Mouse (Mus musculus): Measurements from ENCODE around the gene Dnaja3. TPM values are rescaled to one million over a fixed set of nuclear protein-coding genes. Genes with fewer than 3 reads are reported as not detected.

The Dnaja3 gene
- polyA plus RNA-seq, 1 experiment from 2014 or later = 92.5 TPM

- H3K4me3 ChIP-seq (ENCODE audit: low read length) = peak overlapping the region; percentile 15; the same call in 1 of the 2 replicates
- no peaks in the 10 kb centered on the region for H3K9me3 ChIP-seq (ENCODE audit: control insufficient read depth, low read length)
- no peaks in the 10 kb centered on the region for H3K27me3 ChIP-seq (replicated peaks; ENCODE audit: control insufficient read depth, insufficient read depth, low read length)
- 51% methylated on average over 6 of the region's 7 CpGs for WGBS
- ATAC-seq = no peak
- peak overlapping the region; percentile 71 for H3K4me2 ChIP-seq (ENCODE audit: low read depth, low read length)
- H3K4me1 ChIP-seq (ENCODE audit: control insufficient read depth, insufficient read depth, low read length) = peaks cover 76% of the 10 kb centered on the region
- H3K27ac ChIP-seq (ENCODE audit: low read length) = peak overlapping the region; percentile 11; the same call in 1 of the 2 replicates
- peak overlapping the region; percentile 90; the same call in 1 of the 2 replicates for H3K9ac ChIP-seq (ENCODE audit: low read depth, low read length)
- no peaks in the 10 kb centered on the region for H3K36me3 ChIP-seq (ENCODE audit: control insufficient read depth, insufficient read depth, low read length)
These were observed 42.5 kb upstream of the Dnaja3 start for GRCm38 (mm10) chr16:4597296-4597695.

GRCm38 (mm10) chr16:4598041-4598440 lies 41.7 kb upstream of the Dnaja3 start:
- ATAC-seq = no peak
- Histone ChIP-seq H3K4me2 (ENCODE audit: low read depth, low read length) (no peak overlapping the region; the same call in 1 of the 2 replicates), H3K27ac (ENCODE audit: low read length) (no peak overlapping the region), H3K27me3 (replicated peaks; ENCODE audit: control insufficient read depth, insufficient read depth, low read length) (no peaks in the 10 kb centered on the region), H3K4me3 (ENCODE audit: low read length) (no peak overlapping the region), H3K9me3 (ENCODE audit: control insufficient read depth, low read length) (no peaks in the 10 kb centered on the region), H3K4me1 (ENCODE audit: control insufficient read depth, insufficient read depth, low read length) (peaks cover 80% of the 10 kb centered on the region), H3K9ac (ENCODE audit: low read depth, low read length) (0 out of 2 replicates have a peak overlapping the region, but pooled peaks have one; percentile 8), H3K36me3 (ENCODE audit: control insufficient read depth, insufficient read depth, low read length) (no peaks in the 10 kb centered on the region)
- WGBS = 63% methylated on average over 5 of the region's 5 CpGs

- Histone ChIP-seq H3K9me3 (ENCODE audit: control insufficient read depth, low read length) (no peaks in the 10 kb centered on the region), H3K9ac (ENCODE audit: low read depth, low read length) (peak overlapping the region; percentile 45; the same call in 1 of the 2 replicates), H3K4me1 (ENCODE audit: control insufficient read depth, insufficient read depth, low read length) (peaks cover 86% of the 10 kb centered on the region), H3K27me3 (replicated peaks; ENCODE audit: control insufficient read depth, insufficient read depth, low read length) (no peaks in the 10 kb centered on the region), H3K36me3 (ENCODE audit: control insufficient read depth, insufficient read depth, low read length) (no peaks in the 10 kb centered on the region), H3K4me2 (ENCODE audit: low read depth, low read length) (peak overlapping the region; percentile 22), H3K4me3 (ENCODE audit: low read length) (no peak overlapping the region), H3K27ac (ENCODE audit: low read length) (no peak overlapping the region)
- no peak for ATAC-seq
- 32% methylated on average over 6 of the region's 6 CpGs for WGBS
These were observed 40.8 kb upstream of the Dnaja3 start for GRCm38 (mm10) chr16:4598891-4599543.

DNA sequence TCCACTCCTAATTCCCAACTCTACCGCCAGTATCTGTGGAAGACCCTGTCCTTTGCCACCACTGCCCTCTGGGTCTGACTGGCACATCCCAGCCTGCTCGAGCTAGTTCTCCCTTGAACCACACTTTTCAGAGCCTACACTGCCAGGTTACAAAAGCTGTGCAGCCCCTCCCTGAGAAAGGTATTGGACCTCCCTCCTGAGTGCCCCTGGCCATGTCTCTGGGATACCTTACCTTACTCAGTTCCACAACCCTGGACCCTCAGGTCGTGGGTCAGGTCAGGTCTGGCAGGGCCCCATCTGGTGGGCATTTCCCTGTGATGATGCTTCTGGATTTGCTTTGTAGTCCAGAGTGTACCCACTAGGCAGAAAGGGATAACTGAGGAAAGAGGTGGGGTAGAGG lies 40.2 kb upstream of the Dnaja3 start:
- Histone ChIP-seq H3K36me3 (ENCODE audit: control insufficient read depth, insufficient read depth, low read length) (no peaks in the 10 kb centered on the region), H3K9ac (ENCODE audit: low read depth, low read length) (no peak overlapping the region; the same call in 1 of the 2 replicates), H3K9me3 (ENCODE audit: control insufficient read depth, low read length) (no peaks in the 10 kb centered on the region), H3K4me2 (ENCODE audit: low read depth, low read length) (no peak overlapping the region), H3K27ac (ENCODE audit: low read length) (no peak overlapping the region), H3K4me1 (ENCODE audit: control insufficient read depth, insufficient read depth, low read length) (peaks cover 92% of the 10 kb centered on the region), H3K27me3 (replicated peaks; ENCODE audit: control insufficient read depth, insufficient read depth, low read length) (no peaks in the 10 kb centered on the region), H3K4me3 (ENCODE audit: low read length) (no peak overlapping the region)
- WGBS = 77% methylated on average over 3 of the region's 3 CpGs
- ATAC-seq = no peak

DNA sequence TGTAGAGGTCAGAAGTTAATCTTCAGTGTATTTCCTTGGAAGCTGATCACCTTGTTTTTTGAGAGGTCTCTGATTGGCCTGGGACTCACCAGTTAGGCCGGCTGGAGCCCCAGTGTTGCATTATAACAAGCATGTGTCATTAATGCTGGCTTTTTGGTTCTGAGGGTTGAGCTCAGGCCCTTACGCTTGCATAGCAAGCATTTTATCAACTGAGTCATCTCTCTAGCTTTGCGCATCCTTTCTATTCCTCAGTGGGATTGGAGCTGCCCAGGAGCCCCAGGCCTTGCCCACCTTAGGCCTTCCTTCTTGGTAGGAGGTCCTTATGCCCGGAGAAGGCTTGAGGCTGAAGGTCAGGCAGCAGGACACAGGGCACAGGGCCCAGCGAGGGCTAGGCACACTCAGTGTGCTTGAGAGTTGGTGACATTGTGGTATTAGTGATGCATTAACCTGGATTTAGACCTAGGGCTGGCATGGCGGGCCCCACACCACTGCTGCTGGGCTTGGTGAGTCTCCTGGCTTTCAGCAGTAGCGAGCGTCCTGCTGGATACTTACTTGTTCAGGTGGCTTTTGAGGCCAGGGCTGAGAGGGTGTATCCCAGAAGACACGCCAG lies 39.0 kb upstream of the Dnaja3 start:
- WGBS = 71% methylated on average over 9 of the region's 9 CpGs
- peak overlapping the region; percentile 9; the same call in 1 of the 2 replicates for H3K27ac ChIP-seq (ENCODE audit: low read length)
- no peaks in the 10 kb centered on the region for H3K27me3 ChIP-seq (replicated peaks; ENCODE audit: control insufficient read depth, insufficient read depth, low read length)
- ATAC-seq = no peak
- no peaks in the 10 kb centered on the region for H3K36me3 ChIP-seq (ENCODE audit: control insufficient read depth, insufficient read depth, low read length)
- H3K4me3 ChIP-seq (ENCODE audit: low read length) = no peak overlapping the region
- no peaks in the 10 kb centered on the region for H3K9me3 ChIP-seq (ENCODE audit: control insufficient read depth, low read length)
- H3K9ac ChIP-seq (ENCODE audit: low read depth, low read length) = 0 out of 2 replicates have a peak overlapping the region, but pooled peaks have one; percentile 9
- H3K4me2 ChIP-seq (ENCODE audit: low read depth, low read length) = no peak overlapping the region
- peaks cover 99% of the 10 kb centered on the region for H3K4me1 ChIP-seq (ENCODE audit: control insufficient read depth, insufficient read depth, low read length)

GRCm38 (mm10) chr16:4602189-4602588 lies 37.6 kb upstream of the Dnaja3 start:
- Histone ChIP-seq H3K27me3 (replicated peaks; ENCODE audit: control insufficient read depth, insufficient read depth, low read length) (no peaks in the 10 kb centered on the region), H3K27ac (ENCODE audit: low read length) (peak overlapping the region; percentile 84), H3K4me3 (ENCODE audit: low read length) (no peak overlapping the region), H3K4me2 (ENCODE audit: low read depth, low read length) (peak overlapping the region; percentile 27; the same call in 1 of the 2 replicates), H3K36me3 (ENCODE audit: control insufficient read depth, insufficient read depth, low read length) (no peaks in the 10 kb centered on the region), H3K4me1 (ENCODE audit: control insufficient read depth, insufficient read depth, low read length) (peaks cover 99% of the 10 kb centered on the region), H3K9ac (ENCODE audit: low read depth, low read length) (peak overlapping the region; percentile 48; the same call in 1 of the 2 replicates), H3K9me3 (ENCODE audit: control insufficient read depth, low read length) (no peaks in the 10 kb centered on the region)
- 16% methylated on average over 3 of the region's 3 CpGs for WGBS
- peak; percentile 69 for ATAC-seq

DNA sequence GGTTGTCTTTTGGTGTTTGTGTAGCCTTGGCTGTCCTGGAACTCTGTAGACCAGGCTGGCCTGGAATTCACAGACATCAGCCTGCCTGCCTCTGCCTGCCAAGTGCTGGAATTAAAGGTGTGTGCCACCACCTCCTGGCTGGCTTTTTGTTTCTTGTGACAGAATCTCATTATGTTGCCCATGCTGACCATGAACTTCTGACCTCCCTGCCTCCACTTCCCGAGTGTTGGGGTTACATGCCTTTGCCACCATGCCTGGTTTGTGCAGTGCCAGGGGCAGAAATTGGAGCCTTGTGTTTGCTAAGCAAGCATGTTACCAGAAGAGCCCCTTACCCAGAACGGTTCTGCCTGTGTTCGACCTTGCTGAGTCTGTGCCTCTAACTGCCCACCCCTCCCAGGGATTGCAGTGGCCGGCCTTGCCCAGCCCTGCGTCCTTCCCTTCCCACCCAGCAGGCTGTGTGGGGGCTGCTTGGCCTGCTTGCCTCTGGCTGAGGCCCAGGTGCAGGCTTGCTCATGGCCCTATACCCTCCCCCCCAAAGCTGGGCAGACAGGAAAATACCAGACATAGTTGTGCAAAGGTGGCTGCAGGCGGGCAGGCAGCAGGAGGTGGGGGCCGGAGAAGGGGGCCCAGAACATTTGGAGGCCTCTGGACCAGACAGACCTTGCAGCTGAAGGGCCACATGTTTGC lies 36.9 kb upstream of the Dnaja3 start:
- WGBS = 15% methylated on average over 7 of the region's 7 CpGs
- no peaks in the 10 kb centered on the region for H3K27me3 ChIP-seq (replicated peaks; ENCODE audit: control insufficient read depth, insufficient read depth, low read length)
- H3K4me2 ChIP-seq (ENCODE audit: low read depth, low read length) = peak overlapping the region; percentile 27
- H3K4me3 ChIP-seq (ENCODE audit: low read length) = no peak overlapping the region
- H3K4me1 ChIP-seq (ENCODE audit: control insufficient read depth, insufficient read depth, low read length) = peaks cover 99% of the 10 kb centered on the region
- no peak; the same call in 1 of the 2 replicates for ATAC-seq
- H3K27ac ChIP-seq (ENCODE audit: low read length) = peak overlapping the region; percentile 84
- no peaks in the 10 kb centered on the region for H3K36me3 ChIP-seq (ENCODE audit: control insufficient read depth, insufficient read depth, low read length)
- peak overlapping the region; percentile 64 for H3K9ac ChIP-seq (ENCODE audit: low read depth, low read length)
- no peaks in the 10 kb centered on the region for H3K9me3 ChIP-seq (ENCODE audit: control insufficient read depth, low read length)

DNA sequence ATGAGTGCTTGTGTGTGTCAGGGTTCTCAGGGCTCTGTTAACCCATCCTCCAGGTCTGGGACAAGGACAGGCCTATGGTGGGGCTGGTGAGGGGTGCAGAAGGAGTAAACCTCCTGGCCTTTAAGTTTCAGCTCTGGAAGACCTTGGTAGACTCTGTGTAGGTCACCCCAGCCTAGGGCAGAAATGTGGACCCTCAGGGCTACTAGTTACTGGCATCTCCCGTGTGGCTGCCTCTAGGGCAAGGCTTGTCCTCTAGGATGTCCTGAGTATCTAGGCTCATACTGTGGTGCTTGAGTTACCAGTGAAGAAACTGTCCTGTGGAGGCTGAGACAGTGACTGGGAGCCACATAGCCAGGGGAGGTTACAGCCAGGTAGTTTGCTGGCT lies 36.3 kb upstream of the Dnaja3 start:
- H3K4me3 ChIP-seq (ENCODE audit: low read length) = no peak overlapping the region
- ATAC-seq = no peak
- no peaks in the 10 kb centered on the region for H3K9me3 ChIP-seq (ENCODE audit: control insufficient read depth, low read length)
- peak overlapping the region; percentile 84 for H3K27ac ChIP-seq (ENCODE audit: low read length)
- no peaks in the 10 kb centered on the region for H3K27me3 ChIP-seq (replicated peaks; ENCODE audit: control insufficient read depth, insufficient read depth, low read length)
- 38% methylated on average over 1 of the region's 1 CpGs for WGBS
- peak overlapping the region; percentile 64 for H3K9ac ChIP-seq (ENCODE audit: low read depth, low read length)
- peaks cover 99% of the 10 kb centered on the region for H3K4me1 ChIP-seq (ENCODE audit: control insufficient read depth, insufficient read depth, low read length)
- H3K36me3 ChIP-seq (ENCODE audit: control insufficient read depth, insufficient read depth, low read length) = no peaks in the 10 kb centered on the region
- H3K4me2 ChIP-seq (ENCODE audit: low read depth, low read length) = no peak overlapping the region

- Histone ChIP-seq H3K9me3 (ENCODE audit: control insufficient read depth, low read length) (no peaks in the 10 kb centered on the region), H3K27ac (ENCODE audit: low read length) (peak overlapping the region; percentile 84; the same call in 1 of the 2 replicates), H3K27me3 (replicated peaks; ENCODE audit: control insufficient read depth, insufficient read depth, low read length) (no peaks in the 10 kb centered on the region), H3K9ac (ENCODE audit: low read depth, low read length) (peak overlapping the region; percentile 64; the same call in 1 of the 2 replicates), H3K4me3 (ENCODE audit: low read length) (no peak overlapping the region), H3K36me3 (ENCODE audit: control insufficient read depth, insufficient read depth, low read length) (no peaks in the 10 kb centered on the region; the same call in 1 of the 2 replicates), H3K4me2 (ENCODE audit: low read depth, low read length) (no peak overlapping the region), H3K4me1 (ENCODE audit: control insufficient read depth, insufficient read depth, low read length) (peaks cover 92% of the 10 kb centered on the region)
- WGBS = 48% methylated on average over 11 of the region's 11 CpGs
- no peak for ATAC-seq
These were observed 35.4 kb upstream of the Dnaja3 start for GRCm38 (mm10) chr16:4604293-4604837.

Measured in intestine, embryonic 16.5 days (tissue).